Mouse (Mus musculus) heart, embryonic 14.5 days (tissue): Measurements from ENCODE around the gene Ankrd65. TPM values are rescaled to one million over a fixed set of nuclear protein-coding genes. Genes with fewer than 3 reads are reported as not detected.

Source experiments
- ATAC-seq: fragments of 200-750 bp; cut with Nextera tagmentation; 2 replicates; pipeline ENCODE4 v1.8.0; 2017; ENCODE audit warnings: low read depth, moderate TSS enrichment; ENCODE audit not compliant: insufficient number of reproducible peaks, insufficient read depth, low FRiP score
- H3K27ac ChIP-seq, 2 experiments: fragments of 200-500 bp in 1 of 2; fragments of 300-500 bp in 1 of 2; sonication (generic) in 1 of 2; replicated peaks in 1 of 2; 2 replicates each; pipeline ENCODE4 v1.5.1; 2012 to 2014; ENCODE audit warnings: low read depth in 2 of 2, low read length in 2 of 2, control low read depth in 1 of 2, mild to moderate bottlenecking in 1 of 2, mixed read lengths in 1 of 2; ENCODE audit not compliant: control insufficient read depth in 1 of 2, insufficient read depth in 1 of 2
- H3K27me3 ChIP-seq: fragments of 300-500 bp; sonication (generic); 2 replicates; pipeline ENCODE4 v1.6.1; 2014; ENCODE audit warnings: mild to moderate bottlenecking, low read length, control low read depth; ENCODE audit not compliant: control insufficient read depth, insufficient read depth
- H3K36me3 ChIP-seq: fragments of 300-500 bp; sonication (generic); 2 replicates; pipeline ENCODE4 v1.6.1; 2014; ENCODE audit warnings: mild to moderate bottlenecking, control low read depth, low read length, mixed read lengths; ENCODE audit not compliant: control insufficient read depth, insufficient read depth
- H3K4me1 ChIP-seq, 2 experiments: fragments of 200-500 bp in 1 of 2; fragments of 300-500 bp in 1 of 2; sonication (generic) in 1 of 2; 2 replicates each; pipeline ENCODE4 v1.6.1; 2012 to 2014; ENCODE audit warnings: low read length in 2 of 2, control low read depth in 1 of 2, mixed read lengths in 1 of 2; ENCODE audit not compliant: control insufficient read depth in 2 of 2, insufficient read depth in 2 of 2
- H3K4me2 ChIP-seq: fragments of 300-500 bp; sonication (generic); 2 replicates; pipeline ENCODE4 v1.6.1; 2014; ENCODE audit warnings: mild to moderate bottlenecking, low read length
- H3K4me3 ChIP-seq, 2 experiments: fragments of 200-500 bp in 1 of 2; fragments of 300-500 bp in 1 of 2; sonication (generic) in 1 of 2; 2 replicates each; pipeline ENCODE4 v1.5.1; 2012 to 2014; ENCODE audit warnings: low read length in 2 of 2, mild to moderate bottlenecking in 2 of 2, control low read depth in 1 of 2, low read depth in 1 of 2, moderate library complexity in 1 of 2; ENCODE audit not compliant: control insufficient read depth in 1 of 2, insufficient read depth in 1 of 2
- H3K9ac ChIP-seq: fragments of 300-500 bp; sonication (generic); 2 replicates; pipeline ENCODE4 v1.6.1; 2014; ENCODE audit warnings: mild to moderate bottlenecking, low read length
- H3K9me3 ChIP-seq: fragments of 300-500 bp; sonication (generic); 2 replicates; pipeline ENCODE4 v1.6.1; 2016; ENCODE audit warnings: low read length, control low read depth; ENCODE audit not compliant: control insufficient read depth
- WGBS: fragments of 180-500 bp; shearing (Covaris S2); extraction: QIAGEN DNeasy Blood & Tissue Kit; methylation state at CpG from one replicate; pipeline ENCODE4 v1.1.7; 2014; 5-methylcytosine and 5-hydroxymethylcytosine counted together
- polyA plus RNA-seq: library from polyadenylated mRNA; unstranded; fragments of >200 nt; fragmentation: Nextera tagmentation; extraction: Ambion mirVana; gene quantifications from 2 replicates; pipeline ENCODE4 v1.2.1, GENCODE M21; 2014

The Ankrd65 gene
- polyA plus RNA-seq, 1 experiment from 2014 or later: not detected

DNA sequence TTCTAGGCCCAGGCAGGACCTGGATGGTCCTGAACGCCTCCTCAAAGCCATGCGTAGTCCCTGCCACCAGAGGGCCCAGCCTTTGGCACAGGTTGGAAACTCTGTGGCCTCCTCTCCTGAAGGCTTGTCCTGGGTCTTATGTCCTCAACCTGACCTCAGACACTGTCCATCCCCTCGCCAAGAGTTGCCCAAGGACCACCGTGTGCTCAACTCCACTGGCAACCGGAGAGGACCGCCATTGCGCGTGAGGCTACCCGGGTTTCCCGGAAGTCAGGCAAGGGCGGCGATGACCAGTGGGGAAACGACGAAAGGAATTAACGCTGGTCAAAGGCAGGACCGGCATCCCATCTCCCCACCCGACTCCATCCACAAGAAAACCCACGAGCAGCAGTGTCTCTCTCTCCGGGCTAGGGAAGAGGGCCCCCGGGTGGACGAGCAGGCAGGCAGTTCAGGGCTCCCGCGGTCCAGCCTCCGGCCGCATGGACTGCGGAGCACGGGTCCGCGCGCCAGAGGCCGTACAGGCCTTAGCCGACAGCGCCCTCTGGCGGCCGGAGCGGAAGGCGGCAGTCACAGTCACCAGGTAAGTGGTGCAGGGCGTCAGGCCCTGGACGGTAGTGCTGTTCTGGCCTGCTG is 20.2 kb upstream of the Ankrd65 start:
- Histone ChIP-seq H3K27me3 (peaks cover 35% of the 10 kb centered on the region), H3K27ac (peak overlapping the region; percentile 20 to 75), H3K4me3 (peak overlapping the region; percentile 63), H3K9ac (peak overlapping the region; percentile 88), H3K9me3 (no peaks in the 10 kb centered on the region), H3K36me3 (no peaks in the 10 kb centered on the region), H3K4me2 (peak overlapping the region; percentile 90), H3K4me1 (peaks cover 8 to 17% of the 10 kb centered on the region in 2 experiments; a peak in 3 of 4 replicates)
- peak; percentile 87 for ATAC-seq
- WGBS: under 1% methylated on average over 39 of the region's 39 CpGs

DNA sequence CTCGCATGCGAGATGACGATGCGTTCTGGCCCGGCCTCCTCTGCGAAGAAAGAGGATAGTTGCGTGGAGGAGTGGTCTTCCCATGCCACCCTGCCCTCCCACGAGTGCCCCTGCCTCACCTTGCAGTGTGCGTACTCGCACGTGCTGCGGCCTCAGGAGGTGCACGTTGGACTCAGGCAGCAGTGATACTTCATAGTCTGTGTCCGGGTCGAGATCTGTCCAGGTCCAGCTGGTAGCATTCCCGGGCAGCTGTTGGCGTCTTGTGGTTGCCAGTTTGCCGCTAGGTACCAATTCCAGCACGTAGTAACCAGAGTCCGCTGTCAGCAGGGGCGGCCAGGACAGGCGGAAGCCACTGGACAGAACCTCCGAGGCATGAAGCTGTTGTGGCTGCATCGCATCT is 19.6 kb upstream of the Ankrd65 start:
- peak overlapping the region; percentile 88 for H3K9ac ChIP-seq
- no peaks in the 10 kb centered on the region for H3K9me3 ChIP-seq
- no peak overlapping the region for H3K27ac ChIP-seq
- peaks cover 14 to 24% of the 10 kb centered on the region in 2 experiments for H3K4me1 ChIP-seq
- peak overlapping the region; percentile 63 for H3K4me3 ChIP-seq
- no peak for ATAC-seq
- 46% methylated on average over 24 of the region's 24 CpGs for WGBS
- peak overlapping the region; percentile 90 for H3K4me2 ChIP-seq
- peaks cover 35% of the 10 kb centered on the region for H3K27me3 ChIP-seq
- H3K36me3 ChIP-seq: no peaks in the 10 kb centered on the region

DNA sequence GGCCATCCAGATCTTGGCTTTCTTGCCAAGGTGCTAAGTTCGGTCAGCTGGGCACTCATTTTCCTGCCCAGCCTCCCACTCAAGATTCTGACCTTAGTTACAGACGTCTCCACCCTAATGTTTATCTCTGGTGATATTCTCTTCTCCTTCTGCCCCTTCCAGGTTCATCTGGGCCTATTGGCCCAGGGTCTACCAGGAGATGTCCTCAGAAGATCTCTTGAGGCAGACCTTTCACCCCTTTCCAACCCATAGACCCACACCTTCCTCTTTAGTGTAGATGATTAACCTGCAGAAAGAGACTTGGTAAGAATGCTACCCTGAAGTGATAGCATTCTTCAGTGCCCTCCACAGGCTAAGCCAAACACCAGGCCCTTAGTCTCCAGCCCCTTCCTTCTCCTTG is 18.5 kb upstream of the Ankrd65 start:
- Histone ChIP-seq H3K9ac (no peak overlapping the region), H3K27me3 (peaks cover 35% of the 10 kb centered on the region)

DNA sequence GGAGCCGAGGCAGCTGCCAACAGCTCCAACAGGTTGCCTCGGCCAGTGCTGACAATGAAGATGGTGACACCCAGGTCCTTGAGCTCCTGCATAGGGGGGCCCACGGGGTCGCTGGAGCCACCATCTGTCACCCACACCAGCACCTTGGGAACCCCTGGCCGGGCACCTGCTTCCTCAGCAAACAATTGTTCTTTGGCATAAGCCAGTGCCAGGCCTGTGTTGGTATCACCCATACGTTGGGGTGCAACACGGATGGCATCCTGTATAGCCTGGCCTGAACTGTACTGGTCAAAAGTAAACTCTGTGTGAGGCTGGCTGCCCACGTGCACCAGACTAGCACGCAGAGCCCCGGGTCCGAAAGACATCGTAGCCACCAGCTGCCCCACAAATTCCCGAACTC is 17.5 kb upstream of the Ankrd65 start:
- no peak overlapping the region for H3K4me2 ChIP-seq
- no peaks in the 10 kb centered on the region for H3K9me3 ChIP-seq
- peaks cover 27 to 41% of the 10 kb centered on the region in 2 experiments for H3K4me1 ChIP-seq
- no peak overlapping the region for H3K4me3 ChIP-seq
- 79% methylated on average over 13 of the region's 13 CpGs for WGBS
- no peaks in the 10 kb centered on the region for H3K36me3 ChIP-seq
- no peak for ATAC-seq
- no peak overlapping the region for H3K27ac ChIP-seq
- no peak overlapping the region for H3K9ac ChIP-seq
- H3K27me3 ChIP-seq: peaks cover 35% of the 10 kb centered on the region

More for the DNA sequence above, 18.5 kb upstream of the Ankrd65 start:
- H3K9me3 ChIP-seq: no peaks in the 10 kb centered on the region
- H3K4me2 ChIP-seq: no peak overlapping the region
- 77% methylated on average over 2 of the region's 2 CpGs for WGBS
- no peaks in the 10 kb centered on the region for H3K36me3 ChIP-seq
- H3K27ac ChIP-seq: no peak overlapping the region
- H3K4me3 ChIP-seq: no peak overlapping the region
- H3K4me1 ChIP-seq: peaks cover 21 to 31% of the 10 kb centered on the region in 2 experiments
- no peak for ATAC-seq

DNA sequence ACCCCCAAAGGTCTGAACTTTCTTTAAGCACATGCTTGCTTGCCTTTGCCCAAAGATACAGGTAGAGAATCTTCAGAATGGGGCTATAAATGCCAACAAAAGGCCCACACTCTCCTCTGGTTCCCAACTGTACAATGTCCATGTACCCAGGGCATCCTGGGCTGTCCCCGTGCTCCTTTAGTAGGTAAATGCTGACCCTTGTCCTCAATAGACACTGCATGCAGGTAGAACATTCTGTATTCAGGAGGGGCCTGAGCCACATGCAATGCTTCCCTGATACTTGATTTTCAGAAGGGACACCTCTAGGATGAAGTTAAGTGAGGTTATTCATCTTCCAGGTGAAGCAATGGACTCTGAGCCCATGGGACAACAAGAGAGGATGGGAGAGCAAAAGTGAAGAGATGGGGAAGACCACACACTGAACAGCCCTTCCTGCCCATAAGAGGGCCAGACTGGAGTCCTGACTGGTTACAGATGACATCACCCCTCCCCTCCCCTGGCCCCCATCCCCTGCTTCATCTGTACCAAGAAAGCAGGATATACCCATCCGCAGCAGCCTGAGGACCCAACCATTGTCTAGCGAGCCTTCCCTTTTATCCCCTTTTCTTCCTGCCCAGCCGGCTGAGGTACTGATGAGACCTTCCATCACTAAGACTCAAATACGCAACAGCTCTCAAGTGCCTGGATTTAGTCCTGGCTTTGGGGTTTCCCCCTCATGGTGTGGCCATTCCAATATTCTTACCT is 16.7 kb upstream of the Ankrd65 start:
- H3K36me3 ChIP-seq: no peaks in the 10 kb centered on the region
- H3K27ac ChIP-seq: no peak overlapping the region
- peak overlapping the region; percentile 59; the same call in 1 of the 2 replicates for H3K9ac ChIP-seq
- H3K4me3 ChIP-seq: peak overlapping the region in 1 of 2 experiments; percentile 45; a peak in 2 of 4 replicates
- peaks cover 27 to 46% of the 10 kb centered on the region in 2 experiments for H3K4me1 ChIP-seq
- H3K9me3 ChIP-seq: no peaks in the 10 kb centered on the region
- H3K27me3 ChIP-seq: peaks cover 35% of the 10 kb centered on the region
- 29% methylated on average over 5 of the region's 5 CpGs for WGBS
- H3K4me2 ChIP-seq: peak overlapping the region; percentile 78
- no peak for ATAC-seq

DNA sequence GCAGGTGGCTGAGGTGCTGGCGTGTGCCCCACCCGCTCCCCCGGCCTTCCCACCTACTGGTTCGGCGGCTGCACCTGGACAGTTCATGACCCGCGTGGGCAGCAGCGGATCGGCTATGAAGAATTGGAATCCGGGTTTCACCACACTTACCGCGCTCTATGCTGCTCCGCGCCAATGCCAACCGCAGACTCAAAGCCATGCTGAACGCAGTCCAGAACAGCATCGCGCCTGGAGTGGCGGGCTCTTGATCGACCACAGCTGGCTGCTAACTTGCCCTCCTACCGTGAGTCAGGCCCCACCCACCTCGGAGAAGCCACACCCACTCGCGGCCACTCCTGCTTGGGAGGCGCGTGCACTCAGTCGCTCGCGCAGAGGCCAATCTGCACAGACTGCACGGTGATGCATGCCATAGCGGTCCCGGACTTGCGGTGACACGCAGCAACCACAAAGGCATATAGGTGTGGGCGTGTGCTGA is 15.9 kb upstream of the Ankrd65 start, which contains the start of gene Vwa1:
Gene Vwa1, minus strand, starts transcription at position 419 of the 475 bp plus-strand sequence.
- no peaks in the 10 kb centered on the region for H3K36me3 ChIP-seq
- peaks cover 35% of the 10 kb centered on the region for H3K27me3 ChIP-seq
- no peaks in the 10 kb centered on the region for H3K9me3 ChIP-seq
- H3K4me2 ChIP-seq: peak within 1 kb of the TSS; percentile 78
- H3K4me3 ChIP-seq: peak within 1 kb of the TSS; percentile 41 to 45
- H3K4me1 ChIP-seq: peaks cover 27 to 50% of the 10 kb centered on the region in 2 experiments
- H3K9ac ChIP-seq: peak within 1 kb of the TSS; percentile 59
- peak within 1 kb of the TSS; percentile 51 to 60; a peak in 3 of 4 replicates for H3K27ac ChIP-seq
- 1% methylated on average over 35 of the region's 35 CpGs for WGBS
- ATAC-seq: peak; percentile 57; the same call in 1 of the 2 replicates

DNA sequence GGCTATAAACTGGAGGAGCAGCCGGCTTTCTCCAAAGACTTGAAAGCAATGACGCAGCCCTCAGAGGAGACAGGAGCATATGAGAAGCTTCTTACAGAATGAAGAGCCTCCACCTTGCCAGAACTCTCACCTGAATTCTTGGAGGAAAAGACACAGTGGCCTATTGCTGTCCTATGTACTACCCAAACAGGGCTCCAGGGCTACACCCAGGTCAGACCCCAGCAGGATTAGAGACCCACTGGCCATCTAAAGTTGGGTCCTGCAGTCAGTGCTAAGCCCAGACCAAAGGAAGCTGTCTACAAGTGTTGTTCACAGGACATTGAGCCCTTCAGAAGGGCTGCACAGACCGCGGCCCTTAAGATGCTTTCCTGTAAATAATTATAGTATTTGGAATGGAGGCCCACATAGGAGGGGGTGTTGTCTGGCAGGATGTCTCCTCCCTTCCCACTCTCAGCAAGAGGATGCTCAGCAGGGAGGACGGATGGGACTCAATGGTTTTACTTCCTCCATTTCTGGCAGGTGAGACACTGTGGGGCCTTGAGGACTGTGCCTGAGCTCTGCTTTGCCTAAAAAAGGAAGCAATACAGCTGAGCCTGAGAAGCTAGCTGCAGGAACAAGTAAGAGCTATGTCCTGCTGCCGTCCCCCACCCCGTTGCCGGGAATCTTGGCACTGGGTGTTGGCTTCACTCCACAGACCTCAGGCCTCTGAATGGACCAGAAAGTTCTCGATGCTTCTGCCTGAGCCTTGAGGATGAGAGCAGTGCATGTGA is 15.1 kb upstream of the Ankrd65 start:
- ATAC-seq: peak; percentile 24; the same call in 1 of the 2 replicates
- Histone ChIP-seq H3K4me3 (0 out of 4 replicates have a peak overlapping the region, but pooled peaks of 1 of the 2 experiments have one; percentile 45), H3K27ac (peak overlapping the region; percentile 51 to 60; a peak in 3 of 4 replicates), H3K4me2 (peak overlapping the region; percentile 78), H3K9ac (peak overlapping the region; percentile 59; the same call in 1 of the 2 replicates), H3K9me3 (no peaks in the 10 kb centered on the region), H3K36me3 (no peaks in the 10 kb centered on the region), H3K27me3 (peaks cover 35% of the 10 kb centered on the region), H3K4me1 (peaks cover 29 to 49% of the 10 kb centered on the region in 2 experiments)
- WGBS: 38% methylated on average over 9 of the region's 9 CpGs
